Mouse (Mus musculus): Measurements from ENCODE around the gene Fbxl18.

GRCm38 (mm10) chr5:142891396-142891795 lies 3.8 kb downstream of the Fbxl18 start:
- TF ChIP-seq POLR2A (IDR thresholded peaks at IDR 0.05; ENCODE audit: insufficient read depth, low read depth, low read length) (no peak), EP300 (IDR thresholded peaks at IDR 0.05; ENCODE audit: insufficient read depth, low read depth, low read length) (no peak)
